Mouse (Mus musculus): ENCODE results near the gene Obscn. TPM values are rescaled to one million over a fixed set of nuclear protein-coding genes. Genes with fewer than 3 reads are reported as not detected.

The Obscn gene
- total RNA-seq, 4 experiments from 2014 or later = 1.5 to 2.2 (median 1.6) TPM

DNA sequence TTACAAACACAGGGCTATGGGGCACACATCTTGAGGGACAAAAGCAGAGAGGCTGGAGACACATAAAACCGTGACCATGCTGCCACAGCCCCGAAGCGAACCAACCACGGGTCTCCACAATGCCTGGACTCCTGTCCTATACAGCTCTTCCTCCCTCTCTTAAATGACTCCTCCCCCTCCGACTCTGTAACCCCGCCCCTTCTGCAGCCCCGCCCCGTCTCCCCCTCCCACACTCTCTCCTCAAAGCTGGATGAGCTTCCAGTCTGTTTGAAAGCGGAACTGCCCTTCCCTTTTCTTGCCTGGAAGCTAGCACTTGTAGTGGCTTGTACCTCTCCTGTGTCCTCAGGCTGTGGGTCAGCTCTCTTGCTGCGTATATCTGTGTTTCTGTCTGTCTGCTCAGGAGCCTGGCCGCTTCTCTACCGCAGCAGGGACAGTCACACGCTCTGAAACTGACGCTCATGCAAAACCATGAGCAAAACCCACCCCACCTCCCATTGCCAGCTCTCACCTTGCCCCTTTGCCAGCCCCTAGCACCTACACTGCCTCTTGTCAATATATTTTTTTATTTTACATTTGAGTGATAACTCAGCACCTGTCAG is 5.7 kb upstream of the Obscn start:
- DNase-seq = no peak

DNA sequence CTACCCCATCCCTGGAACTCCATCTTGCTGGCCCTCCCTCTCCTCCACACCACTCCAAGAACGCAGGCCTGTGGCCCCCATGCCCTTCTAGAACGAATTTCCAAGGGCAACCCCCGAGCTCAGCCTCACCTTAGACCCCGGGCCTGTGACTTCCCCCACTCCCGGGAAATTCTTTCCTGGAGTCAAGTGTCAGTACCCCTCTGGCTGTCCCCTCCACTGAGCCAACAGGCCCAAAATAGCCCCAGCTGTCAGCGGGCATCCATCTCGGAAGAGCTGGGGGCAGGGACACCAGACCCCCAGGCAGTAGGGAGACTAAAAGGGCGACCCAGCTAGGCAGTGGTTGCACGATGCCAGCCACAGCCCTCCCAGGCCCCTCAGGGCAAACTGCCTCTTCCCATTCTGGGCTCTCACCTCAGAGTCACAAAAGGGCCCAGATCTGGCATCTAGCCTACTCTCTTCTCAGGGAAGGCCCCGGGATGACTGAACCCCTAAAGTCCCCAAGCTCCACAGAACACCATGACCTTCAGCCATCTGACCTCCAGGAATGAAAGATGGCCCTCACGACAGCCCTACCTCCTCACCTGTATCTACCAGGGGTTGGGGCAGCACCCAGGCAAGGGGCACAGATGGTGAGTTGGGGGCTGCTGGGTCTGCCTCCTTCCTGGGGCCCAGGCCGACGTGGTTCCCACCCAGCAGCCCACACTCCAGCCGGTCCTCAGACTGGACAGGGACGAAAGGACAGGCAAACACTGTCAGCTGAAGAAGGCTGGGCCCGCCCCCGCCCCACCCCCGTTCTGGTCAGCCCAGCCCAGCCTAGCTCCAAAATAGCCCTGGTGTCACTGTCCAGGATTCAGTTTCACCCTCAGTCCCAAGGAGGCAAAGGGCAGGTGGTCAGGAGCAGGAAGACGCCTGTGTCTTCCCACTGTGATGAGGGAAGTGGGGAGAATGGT is 2.6 kb upstream of the Obscn start:
- DNase-seq = no peak

DNA sequence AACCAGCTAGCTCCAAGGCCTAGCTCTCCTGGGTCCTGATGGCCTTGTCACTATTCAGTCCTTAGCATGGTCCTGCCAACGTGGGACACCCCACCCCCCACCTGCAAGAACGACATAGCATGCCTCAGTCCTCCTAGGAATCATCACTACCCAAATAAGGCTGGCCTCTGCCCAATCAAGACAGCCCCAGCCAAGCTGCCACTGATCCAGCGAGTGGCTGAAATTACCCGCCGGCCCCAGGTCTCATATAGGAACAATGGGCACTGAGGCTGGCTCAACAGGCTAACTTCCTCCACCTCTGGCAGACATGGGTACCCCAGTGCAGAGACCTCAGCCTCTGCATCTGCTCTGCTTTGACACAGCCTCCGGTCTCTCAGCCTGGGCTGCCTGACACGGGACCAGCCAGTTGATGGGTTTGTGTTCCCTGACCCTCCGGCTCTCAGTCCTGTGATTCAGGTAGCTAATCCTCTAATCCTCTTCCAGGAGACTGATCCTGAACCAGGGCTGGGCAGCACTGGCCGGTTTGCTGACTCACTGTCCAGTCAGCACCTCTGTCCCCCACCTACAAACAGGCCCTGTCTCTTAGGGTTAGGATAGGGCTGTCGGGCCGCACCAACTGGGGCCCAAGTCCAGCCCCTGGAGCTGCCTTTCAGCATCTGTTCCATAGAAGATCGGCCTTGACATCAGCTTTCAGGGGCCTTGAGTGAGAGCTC is 948 bp upstream of the Obscn start:
- no peak for DNase-seq

DNA sequence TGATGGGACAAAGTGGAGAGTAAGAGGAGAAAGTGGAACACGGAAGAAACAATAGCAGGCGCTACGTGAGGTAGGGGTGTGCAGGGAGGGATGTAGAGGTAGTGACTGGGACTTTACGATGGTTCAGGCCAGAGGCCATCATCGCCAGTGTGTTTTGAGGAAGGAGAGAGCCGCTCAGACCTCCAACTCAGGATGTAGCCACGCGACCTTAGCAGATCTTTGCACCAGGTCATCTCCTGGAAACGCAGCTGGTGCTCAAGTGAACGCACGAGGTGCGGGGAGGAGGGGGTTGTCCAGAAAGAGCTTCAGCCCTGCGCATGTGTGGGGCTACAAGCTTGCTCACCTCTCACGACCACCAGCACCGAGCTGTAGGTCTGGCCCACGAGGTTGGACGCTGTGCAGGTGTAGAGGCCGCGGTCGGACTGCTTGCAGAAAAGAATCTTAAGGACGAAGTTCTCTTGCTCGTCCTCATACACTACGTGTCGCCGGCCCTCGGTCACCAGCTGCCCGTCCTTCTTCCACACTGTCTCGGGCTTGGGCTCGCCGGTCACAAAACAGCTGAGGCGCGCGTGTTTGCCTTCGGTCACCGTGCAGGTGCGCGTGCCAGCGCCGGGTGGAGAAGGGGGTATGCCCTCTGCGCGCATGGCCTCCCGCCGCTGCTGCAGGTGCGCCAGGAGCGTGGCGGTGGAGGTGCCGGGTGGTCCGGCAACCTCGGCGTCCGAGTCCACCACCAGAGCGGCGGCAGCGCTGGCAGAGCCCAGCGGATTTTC is 966 bp downstream of the Obscn start:
- no peak for DNase-seq

DNA sequence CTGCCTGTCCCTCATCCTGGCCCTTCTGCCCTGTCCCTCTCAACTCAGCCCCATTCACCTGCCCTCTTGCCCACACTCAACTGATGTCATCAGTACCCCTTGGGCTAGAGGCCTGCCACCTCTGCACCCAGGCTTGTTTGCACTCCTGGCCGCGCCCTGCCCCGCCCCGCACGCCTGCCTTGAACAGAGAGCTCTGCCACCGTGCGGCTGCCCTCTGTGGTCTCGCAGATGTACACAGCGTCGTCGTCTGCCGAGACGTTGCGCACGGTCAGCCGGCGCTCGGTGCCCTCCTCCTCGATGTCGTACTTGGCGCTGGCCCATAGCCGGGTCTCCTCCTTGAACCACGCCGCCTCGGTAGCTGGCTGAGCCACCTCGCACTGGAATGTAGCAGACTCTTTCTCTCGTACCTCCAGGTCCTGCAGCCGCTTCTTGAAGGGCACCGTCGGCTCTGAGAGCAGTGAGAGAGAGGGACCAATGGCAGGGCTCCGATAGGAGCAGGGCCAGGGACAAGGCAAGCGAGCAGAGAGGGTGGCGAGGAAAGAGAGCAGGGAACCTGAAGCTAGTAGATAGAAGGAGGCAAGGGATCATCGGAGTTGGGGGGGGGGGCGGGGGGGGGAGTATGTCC is 1.7 kb downstream of the Obscn start:
- no peak for DNase-seq

DNA sequence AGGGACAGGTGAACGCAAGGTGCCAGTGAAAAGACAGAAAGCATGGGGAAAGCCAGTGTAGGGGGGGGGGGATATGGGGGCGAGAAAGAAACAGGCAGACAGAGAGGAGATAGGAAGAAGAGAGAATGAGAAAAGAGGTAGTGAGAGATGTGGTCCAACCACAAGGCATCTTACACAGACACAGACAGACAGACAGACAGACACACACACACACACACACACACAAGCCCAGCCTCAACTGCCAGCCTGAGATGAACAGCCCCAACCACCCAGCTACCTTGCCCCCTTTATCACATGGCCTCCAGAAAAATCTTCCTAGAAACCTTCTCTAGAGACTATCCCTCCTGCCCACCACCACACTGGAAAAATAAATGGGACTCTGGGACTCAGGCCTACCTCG is 4.1 kb downstream of the Obscn start:
- no peak for DNase-seq

DNA sequence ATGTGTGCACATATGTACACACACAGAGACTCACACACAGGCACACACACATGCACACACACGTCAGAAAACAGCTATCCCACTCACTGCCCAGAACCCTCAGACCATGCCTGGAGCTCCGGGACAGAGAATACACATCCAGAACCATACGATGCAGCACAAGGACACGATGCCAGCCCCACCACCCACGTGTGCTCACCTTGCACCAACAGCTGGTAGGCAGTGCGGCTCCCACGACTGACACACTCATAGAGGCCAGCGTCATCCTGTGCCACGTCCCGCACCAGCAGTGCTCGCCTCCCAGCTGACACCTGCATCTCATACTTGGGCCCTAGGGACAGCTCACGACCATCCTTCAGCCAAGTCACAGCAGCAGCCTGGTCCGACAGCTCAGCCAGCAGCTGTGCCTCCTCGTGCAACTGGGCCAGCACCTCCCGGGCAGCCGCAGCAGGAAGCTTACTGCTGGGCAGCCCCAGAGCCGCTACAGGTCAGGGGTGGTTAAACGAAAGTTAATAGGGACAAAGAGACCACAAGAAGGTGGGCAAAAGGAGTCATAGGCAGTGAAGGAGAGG is 4.8 kb downstream of the Obscn start:
- no peak for DNase-seq

DNA sequence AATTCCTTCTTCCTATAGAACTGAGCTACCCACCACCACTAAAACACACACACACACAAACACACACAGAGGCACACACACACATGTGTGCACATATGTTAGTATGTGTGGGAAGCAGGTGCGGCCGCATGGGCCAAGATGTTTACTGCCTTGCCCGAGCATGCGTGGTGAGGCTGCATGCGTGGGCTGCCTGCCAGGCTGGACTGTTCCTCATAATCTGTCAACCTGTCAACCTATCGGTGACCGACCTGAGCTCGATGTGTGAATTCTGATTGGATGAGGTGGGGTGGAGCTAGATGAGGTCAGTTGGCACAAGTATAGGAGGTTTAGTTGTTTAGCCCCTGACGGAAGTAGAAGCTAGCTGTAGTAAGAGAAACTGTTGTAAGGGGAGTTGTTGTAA is 5.4 kb downstream of the Obscn start:
- DNase-seq = no peak

DNA sequence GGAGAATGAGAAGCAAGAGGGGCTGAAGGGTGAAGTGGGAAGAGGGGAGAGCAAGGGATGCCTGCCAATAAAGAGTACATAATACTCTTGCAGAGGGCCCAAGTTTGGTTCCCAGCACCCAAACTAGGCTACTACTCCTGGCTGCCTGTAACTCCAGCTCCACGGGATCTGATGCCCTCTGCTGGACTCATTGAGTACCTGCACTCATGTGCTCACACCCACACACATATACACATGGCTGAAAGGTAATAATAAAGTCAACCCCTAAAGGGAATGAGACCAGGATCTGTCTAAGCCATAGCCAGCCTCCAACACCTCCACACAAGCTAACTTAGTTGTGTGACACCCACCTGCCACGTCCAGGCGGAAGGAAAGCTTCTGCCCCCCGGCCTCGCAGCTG is 30.3 kb downstream of the Obscn start:
- no peak for DNase-seq

DNA sequence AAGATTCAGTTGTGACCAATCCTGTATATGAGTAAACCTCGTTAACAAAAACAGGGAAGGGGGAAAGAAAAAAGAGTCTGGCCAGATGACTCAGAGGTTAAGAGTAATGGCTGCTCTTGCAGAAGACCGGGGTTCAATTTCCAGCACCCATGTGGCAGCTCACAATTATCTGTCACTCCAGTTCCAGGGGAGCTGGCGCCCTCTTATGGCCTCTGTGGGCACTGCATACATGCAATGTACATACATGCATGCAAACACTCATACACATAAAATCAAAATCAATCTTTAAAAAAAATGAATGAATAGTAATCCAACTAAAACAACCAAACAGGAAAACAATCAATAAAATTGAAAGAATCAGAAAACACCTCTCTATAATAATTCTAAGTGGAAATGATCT is 33.9 kb downstream of the Obscn start:
- DNase-seq = no peak

DNA sequence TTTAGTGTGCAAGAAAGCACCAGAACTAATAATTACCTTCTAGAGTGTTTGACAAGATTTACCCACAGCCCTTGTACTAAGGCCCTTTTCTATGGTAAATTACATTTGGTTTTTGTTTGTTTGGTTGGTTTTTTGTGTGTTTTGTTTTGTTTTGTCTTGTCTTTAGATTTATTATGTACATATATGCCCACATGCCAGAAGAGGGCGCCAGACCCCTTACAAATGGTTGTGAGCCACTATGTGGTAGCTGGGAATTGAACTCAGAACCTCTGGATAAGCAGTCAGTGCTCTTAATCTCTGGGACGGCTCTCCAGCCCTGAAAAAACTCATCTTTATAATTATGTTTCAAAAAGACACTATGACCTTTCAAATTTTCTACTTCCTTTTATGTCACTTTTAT is 37.9 kb downstream of the Obscn start:
- DNase-seq = no peak

DNA sequence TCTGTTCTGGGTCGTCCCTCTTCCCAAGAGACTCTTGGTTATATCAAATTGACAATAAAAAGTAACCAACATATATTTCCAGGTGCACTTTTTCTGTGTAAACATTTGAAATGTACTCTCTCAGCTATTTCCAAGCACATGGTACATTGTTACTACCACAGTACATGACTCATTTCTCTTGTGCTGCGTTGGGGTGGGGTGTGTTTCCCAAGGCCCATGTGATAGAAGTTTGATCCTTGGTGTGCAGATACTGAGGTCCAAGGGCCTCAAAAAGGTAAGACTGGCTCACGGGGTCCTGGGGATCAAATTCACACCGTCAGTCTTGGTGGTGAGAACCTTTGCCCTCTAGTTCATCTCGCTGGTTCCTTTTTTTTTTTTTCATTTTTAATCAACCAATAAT is 38.4 kb downstream of the Obscn start:
- DNase-seq = no peak

DNA sequence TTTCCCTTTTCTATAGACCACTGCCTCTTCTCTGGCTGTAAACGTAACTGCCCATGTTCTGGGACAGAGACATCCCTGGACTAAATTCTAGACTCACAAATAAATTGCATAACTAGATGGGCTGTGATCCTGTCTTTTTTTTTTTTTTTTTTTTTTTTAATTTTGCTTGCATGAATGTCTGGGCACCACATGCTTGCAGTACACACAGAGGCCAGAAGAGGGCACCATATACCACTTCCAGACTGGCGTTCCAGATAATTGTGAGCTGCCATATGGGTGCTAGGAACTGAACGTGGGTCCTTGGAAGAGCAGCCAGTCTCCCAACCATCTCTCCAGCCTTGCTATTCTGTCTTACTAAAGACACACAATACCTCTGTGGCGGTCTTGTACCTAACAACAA is 42.0 kb downstream of the Obscn start:
- DNase-seq = no peak

DNA sequence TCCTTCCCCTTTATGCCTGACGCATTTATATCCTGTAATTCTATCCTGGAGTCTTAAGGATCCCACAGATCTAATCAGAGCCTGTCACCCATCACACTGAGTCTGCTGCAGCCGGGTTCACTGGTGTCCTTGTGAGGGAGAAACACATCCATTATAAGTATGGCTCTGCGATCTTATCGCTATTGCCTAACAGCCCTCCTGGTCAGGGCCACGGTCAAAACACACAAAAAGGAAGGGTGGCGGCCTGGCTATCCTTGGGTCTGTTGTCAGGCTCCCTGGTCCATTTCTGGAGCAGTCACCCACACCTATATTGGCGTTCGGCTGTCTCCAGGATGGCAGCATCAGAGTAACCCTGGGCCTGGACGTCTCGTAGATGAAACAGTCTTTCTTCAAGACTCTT is 48.6 kb downstream of the Obscn start:
- peak; percentile 44 for DNase-seq

DNA sequence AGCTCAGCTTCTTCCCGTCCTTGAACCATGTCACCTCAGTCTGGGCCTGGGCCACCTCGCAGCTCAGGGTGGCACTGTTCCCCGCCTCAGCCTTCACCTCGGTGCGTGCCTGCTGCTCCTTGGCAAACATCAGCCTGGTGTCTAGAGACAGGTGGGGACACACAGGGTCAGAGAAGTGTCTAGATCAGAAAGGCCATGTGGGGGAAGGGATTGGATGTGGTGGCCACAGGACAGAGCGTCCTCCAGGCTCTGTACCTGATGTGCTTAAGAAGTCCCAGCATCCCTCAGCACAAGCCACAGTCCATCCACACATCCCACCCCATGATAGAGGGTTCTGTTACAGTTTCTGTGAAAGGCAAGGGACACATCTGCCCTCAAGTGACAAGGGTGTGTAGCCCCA is 51.0 kb downstream of the Obscn start:
- DNase-seq = no peak

DNA sequence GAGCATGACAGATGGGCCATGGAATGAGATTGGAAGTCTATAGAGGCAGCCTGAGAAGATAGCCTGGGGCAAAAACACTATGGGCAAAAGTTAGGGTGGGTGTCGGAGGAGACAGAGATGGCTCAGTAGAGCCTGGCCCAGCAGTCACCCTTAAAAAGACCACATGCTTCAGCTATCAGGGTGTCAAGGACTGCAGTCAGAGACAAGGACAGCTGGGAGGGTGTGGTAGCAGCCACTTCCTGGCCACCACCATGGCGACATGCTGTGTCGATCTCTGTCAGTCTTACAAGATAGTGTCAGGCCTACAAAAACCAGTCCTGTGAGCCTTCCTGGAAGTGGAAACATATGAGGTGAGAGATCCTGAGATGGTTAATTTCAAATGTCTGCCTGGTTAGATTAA is 53.1 kb downstream of the Obscn start:
- no peak for DNase-seq

DNA sequence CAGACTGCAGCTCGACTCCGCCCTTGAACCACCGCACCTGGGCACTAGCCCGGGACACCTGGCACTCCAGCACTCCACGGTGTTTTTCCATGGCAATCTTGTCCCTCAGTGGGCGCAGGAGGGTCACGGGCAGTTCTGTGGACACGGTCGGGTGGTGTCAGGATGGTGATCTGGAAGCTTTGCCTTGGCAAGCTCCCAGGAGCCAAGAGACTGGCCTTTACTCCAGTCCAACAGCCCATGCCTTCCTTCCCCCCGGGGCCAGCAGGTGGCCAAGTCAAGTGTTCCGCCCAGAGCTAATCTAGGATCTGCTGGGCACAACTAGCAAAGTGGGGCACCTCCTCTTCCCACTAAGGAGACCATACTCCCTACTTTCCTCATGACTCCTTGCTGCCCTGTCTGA is 57.9 kb downstream of the Obscn start:
- no peak for DNase-seq

DNA sequence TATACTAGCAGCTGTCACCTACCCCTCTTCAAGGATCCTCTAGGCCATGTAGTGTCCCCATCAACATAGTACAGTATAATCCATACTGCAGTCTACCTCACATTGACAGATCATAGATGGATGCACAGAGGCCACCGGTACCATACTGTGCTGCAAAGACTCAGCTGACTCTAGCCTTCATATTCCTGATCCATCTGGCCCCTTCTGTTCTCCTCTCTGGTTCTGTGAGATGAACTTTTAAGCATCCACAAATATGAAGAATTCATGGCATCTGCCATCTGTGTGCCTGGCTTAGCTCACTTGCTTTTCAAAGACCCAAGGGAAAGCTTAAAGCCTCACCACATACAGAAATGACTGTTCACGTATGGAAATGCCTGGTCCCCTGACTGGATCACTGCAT is 65.9 kb downstream of the Obscn start:
- DNase-seq = no peak

DNA sequence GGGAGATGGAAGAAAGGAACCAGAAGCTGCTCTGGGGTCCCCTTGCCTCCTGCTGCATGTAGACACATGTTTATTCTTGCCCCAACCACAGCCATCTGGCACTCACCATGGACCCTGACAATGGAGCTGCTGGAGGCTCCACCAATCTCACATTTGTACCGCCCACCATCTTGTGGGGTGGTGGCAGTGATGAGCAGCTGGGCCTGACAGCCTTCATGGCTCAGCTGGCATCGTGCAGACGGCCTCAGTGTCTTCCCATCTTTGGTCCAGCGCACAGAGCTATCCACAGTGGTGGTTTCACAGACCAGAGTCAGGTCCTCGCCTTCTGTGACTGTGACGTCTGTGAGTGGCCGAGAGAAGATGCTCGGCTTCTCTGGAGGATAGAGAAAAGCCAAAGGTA is 67.3 kb downstream of the Obscn start:
- DNase-seq = no peak

DNA sequence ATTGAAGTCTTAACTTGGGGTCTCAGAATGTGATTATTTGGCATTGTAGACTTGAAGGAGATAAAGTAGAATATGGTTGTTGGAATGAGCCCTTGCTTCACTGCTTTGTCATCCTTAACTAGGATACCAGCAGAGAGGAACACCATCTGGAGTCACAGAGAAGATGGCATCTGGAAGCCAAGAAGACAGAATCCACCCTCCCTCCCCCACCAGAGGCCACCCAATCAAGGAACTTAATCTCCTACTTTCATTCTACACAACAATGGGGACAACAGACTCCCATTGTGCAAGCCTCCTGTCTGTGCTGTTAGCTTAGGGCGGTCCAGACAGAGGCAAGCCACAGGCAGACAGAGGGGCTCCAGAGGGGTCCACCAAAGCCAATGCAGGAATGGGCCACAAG is 67.8 kb downstream of the Obscn start:
- no peak for DNase-seq

DNA sequence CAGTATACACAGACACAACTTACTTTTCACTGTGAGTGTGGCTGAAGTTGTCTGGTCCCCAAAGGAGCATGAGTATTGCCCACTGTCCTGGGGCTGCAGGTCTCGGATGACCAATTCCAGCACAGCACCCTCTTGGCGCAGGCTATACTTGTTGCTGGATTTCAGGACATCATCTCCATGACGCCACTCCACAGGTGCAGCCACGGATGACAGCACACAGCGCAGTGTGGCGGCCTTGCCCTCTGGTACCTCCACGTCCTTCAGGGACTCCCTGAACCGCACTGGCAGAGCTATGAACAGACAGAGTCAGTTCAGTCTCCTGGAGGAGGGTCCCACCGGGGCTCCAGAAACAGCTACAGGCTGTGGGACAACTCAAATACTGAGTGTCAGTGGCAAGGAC is 68.3 kb downstream of the Obscn start:
- no peak for DNase-seq

DNA sequence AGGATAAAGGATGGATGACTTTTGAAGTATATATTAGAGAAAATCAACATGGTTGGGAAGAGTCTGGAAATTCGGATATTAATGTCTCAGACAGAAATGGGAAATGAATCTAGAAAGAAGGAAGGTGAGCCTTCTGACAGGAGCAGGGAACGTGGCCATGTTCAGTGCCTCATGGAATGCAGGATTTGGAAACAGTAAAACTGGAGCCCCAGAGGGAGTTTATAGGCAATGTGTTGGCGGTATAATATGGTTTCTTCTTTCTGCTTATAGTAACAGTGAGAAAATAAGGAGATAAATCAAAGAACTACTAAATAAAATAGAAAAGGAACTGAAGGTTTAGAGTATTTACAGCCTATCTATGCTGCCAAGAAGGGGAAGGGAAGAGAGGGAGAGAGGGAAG is 78.2 kb downstream of the Obscn start:
- DNase-seq = no peak

Measured in adrenal gland, adult 8-10 months (tissue).